Mouse (Mus musculus): ENCODE results near the gene Drc1.

The Drc1 gene

GRCm38 (mm10) chr5:30415876-30416275 lies 134.7 kb downstream of the Drc1 start:
- no peak for DNase-seq (ENCODE audit: low spot score in 2 of 2)
